Mouse (Mus musculus) macrophage (primary cell): Measurements from ENCODE around the gene Olfr558. TPM values are rescaled to one million over a fixed set of nuclear protein-coding genes. Genes with fewer than 3 reads are reported as not detected.

Source experiments
- H3K27ac ChIP-seq: fragments of 350-480 bp; formaldehyde crosslinking; 2 replicates; pipeline ENCODE4 v1.9.0; 2021
- H3K36me3 ChIP-seq: fragments of 350-480 bp; formaldehyde crosslinking; 2 replicates; pipeline ENCODE4 v1.9.0; 2021; ENCODE audit errors: inconsistent target
- H3K4me3 ChIP-seq: fragments of 350-480 bp; formaldehyde crosslinking; 2 replicates; pipeline ENCODE4 v1.9.0; 2021; ENCODE audit errors: inconsistent target
- H3K79me2 ChIP-seq: fragments of 350-480 bp; formaldehyde crosslinking; 2 replicates; pipeline ENCODE4 v1.9.0; 2021; ENCODE audit errors: inconsistent target
- WGBS: methylation state at CpG from one replicate; pipeline ENCODE4 v1.1.7; 2026; ENCODE audit warnings: inconsistent platforms; ENCODE audit not compliant: missing documents; 5-methylcytosine and 5-hydroxymethylcytosine counted together
- polyA plus RNA-seq: library from polyadenylated mRNA; stranded (reverse); fragments of 250-400 nt; gene quantifications from 3 replicates; pipeline ENCODE4 v1.2.4, GENCODE M21; 2018; ENCODE audit warnings: inconsistent platforms
- total RNA-seq, 78 experiments: library from RNA; depleted of rRNA; stranded (reverse); fragments of 250-400 nt; gene quantifications; 1 replicate in 9 of 78; 2 replicates in 24 of 78; 3 replicates in 43 of 78; 4 replicates in 2 of 78; pipeline ENCODE4 v1.2.4; 2018; ENCODE audit warnings: inconsistent platforms in 56 of 78

Gene Olfr558
- not detected for total RNA-seq (2018; cell fraction: chromatin; rRNA removed)
- not detected for total RNA-seq (2018; cell fraction: cytosol; rRNA removed)
- total RNA-seq (2018; cell fraction: nucleus; rRNA removed), result not detected
- not detected in 3 replicates for polyA plus RNA-seq

DNA sequence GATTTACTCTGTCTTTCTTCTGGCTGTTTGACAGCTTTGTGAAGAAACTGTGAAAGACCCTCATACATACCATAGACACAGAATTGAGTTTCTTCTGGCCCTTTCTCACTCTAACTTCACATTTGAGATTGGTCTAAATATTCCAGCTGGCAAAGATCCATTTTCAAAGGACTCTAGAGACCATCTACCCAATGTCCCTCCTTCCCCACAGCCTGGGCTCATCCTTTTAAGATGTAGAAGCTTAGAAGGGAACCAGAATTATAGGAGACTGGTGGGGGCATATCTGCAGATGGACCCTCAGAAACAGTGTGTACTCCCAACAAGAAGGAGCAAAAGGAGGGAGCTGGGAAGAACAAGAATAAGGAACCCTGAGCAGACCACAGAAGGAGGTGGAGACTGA, at the start of gene Olfr558:
Olfr558 (plus strand) TSS at position 301 of the 400 bp plus-strand sequence.
- H3K79me2 ChIP-seq, result no peaks in the 10 kb centered on the region

DNA sequence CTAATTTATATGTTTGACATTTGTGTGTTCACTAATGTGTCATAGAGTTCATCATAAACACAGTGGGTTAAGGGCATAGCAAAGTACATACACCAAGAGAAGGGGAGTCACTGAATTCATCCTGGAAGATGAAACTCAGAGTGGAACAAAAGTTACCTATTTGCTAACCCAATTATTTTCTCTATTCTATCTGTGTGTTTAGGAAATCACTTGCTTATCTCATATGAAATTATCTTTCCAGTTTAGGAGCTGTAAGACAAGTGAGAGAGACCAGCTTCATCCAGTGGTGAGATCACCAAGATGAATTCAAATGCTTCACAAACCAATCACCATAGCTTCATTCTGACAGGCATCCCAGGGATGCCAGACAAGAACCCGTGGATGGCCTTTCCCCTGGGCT, 43.5 kb upstream of the Olfr558 start, which contains the start of gene Olfr555:
Olfr555 (plus strand) TSS at position 301 of the 400 bp plus-strand sequence.
- WGBS, result 84% methylated on average over 1 of the region's 1 CpGs
- no peaks in the 10 kb centered on the region for H3K79me2 ChIP-seq
- no peak within 1 kb of the TSS for H3K27ac ChIP-seq
- no peak within 1 kb of the TSS for H3K4me3 ChIP-seq
- H3K36me3 ChIP-seq, result no peaks in the 10 kb centered on the region

More for the DNA sequence above, at the start of gene Olfr558:
- Histone ChIP-seq H3K4me3 (no peak within 1 kb of the TSS), H3K27ac (no peak within 1 kb of the TSS), H3K36me3 (no peaks in the 10 kb centered on the region)

GRCm38 (mm10) chr7:102664599-102664998, 37.4 kb upstream of the Olfr558 start, which contains the start of gene Olfr556:
Gene Olfr556 (plus strand): TSS chr7:102664899.
- WGBS, result 84% methylated on average over 3 of the region's 3 CpGs
- no peak within 1 kb of the TSS for H3K4me3 ChIP-seq
- H3K79me2 ChIP-seq, result no peaks in the 10 kb centered on the region
- H3K36me3 ChIP-seq, result no peaks in the 10 kb centered on the region
- H3K27ac ChIP-seq, result no peak within 1 kb of the TSS

DNA sequence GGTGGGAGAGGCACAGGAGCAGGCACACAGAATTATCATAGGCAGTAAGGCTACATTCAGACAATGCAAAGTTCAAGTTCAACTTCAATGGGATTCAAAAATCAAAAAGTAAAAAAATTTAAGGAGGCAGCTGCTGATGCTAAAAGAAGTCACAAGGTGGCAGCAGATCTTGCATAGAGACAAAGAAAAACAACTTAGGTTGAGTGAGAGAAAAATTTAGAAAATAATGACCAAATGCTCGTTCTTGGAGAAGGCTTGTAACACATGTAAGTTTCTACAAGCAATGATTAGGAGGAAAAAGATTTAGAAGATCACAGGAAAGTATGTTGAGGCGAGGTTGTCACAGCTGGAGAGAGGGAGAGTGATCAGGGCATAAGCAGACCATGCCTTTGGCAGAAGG, 36.6 kb upstream of the Olfr558 start:
- no peak overlapping the region for H3K4me3 ChIP-seq
- whole genome bisulfite sequencing, result 28% methylated on average over 2 of the region's 2 CpGs
- no peaks in the 10 kb centered on the region for H3K79me2 ChIP-seq
- no peaks in the 10 kb centered on the region for H3K36me3 ChIP-seq
- H3K27ac ChIP-seq, result no peak overlapping the region

DNA sequence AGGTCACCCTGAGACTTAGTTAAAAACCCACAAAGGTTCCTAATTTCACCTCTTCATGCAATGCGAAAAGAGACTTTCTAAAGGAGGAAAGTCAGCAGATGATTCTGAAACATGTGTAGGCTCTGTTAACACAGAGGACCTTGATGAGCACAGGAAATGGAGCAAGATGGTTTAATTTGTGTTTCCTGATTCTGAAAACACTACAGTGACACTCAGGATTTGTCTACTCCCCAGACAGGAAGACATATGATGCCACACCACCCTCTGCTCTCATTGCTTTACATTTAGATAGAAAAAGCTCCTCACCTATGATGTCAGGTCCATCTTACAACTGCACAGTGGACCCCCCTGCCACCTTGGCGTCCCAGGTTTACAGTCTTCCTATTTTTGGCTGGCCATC, 25.8 kb upstream of the Olfr558 start:
- no peak overlapping the region for H3K27ac ChIP-seq
- no peaks in the 10 kb centered on the region for H3K36me3 ChIP-seq
- H3K79me2 ChIP-seq, result no peaks in the 10 kb centered on the region
- WGBS, result 60% methylated on average over 2 of the region's 2 CpGs
- no peak overlapping the region for H3K4me3 ChIP-seq

GRCm38 (mm10) chr7:102681916-102682315, 20.1 kb upstream of the Olfr558 start:
- 87% methylated on average over 1 of the region's 1 CpGs for WGBS
- Histone ChIP-seq H3K79me2 (no peaks in the 10 kb centered on the region), H3K4me3 (no peak overlapping the region), H3K27ac (no peak overlapping the region), H3K36me3 (no peaks in the 10 kb centered on the region)

- 1% methylated on average over 31 of the region's 40 CpGs for WGBS
- H3K36me3 ChIP-seq, result no peaks in the 10 kb centered on the region
- H3K79me2 ChIP-seq, result no peaks in the 10 kb centered on the region
- peak within 1 kb of the TSS; percentile 17; the same call in 1 of the 2 replicates for H3K27ac ChIP-seq
- H3K4me3 ChIP-seq, result peak within 1 kb of the TSS; percentile 59
These were observed 15.0 kb upstream of the Olfr558 start, which contains the start of gene Trim68 for GRCm38 (mm10) chr7:102686944-102687501. Gene Trim68 (minus strand): TSS chr7:102687327.

GRCm38 (mm10) chr7:102695358-102696125, 6.5 kb upstream of the Olfr558 start, which contains the start of gene Olfr557:
Gene Olfr557 (plus strand): TSS chr7:102695910.
- H3K36me3 ChIP-seq, result no peaks in the 10 kb centered on the region
- WGBS, result 72% methylated on average over 5 of the region's 5 CpGs
- H3K27ac ChIP-seq, result no peak within 1 kb of the TSS
- no peaks in the 10 kb centered on the region for H3K79me2 ChIP-seq
- H3K4me3 ChIP-seq, result no peak within 1 kb of the TSS

DNA sequence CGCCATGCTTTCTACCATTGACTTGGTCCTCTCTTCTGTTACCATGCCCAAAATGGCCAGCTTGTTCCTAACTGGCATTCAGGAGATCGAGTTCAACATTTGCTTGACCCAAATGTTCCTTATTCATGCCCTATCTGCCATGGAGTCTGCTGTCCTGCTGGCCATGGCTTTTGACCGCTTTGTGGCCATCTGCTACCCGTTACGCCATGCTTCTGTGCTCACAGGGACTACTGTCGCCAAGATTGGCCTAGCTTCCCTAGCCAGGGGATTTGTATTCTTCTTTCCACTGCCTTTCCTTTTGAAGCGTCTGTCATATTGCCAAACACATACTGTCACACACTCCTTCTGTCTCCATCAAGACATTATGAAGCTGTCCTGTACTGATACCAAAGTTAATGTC, 3.6 kb upstream of the Olfr558 start:
- 94% methylated on average over 7 of the region's 7 CpGs for WGBS

DNA sequence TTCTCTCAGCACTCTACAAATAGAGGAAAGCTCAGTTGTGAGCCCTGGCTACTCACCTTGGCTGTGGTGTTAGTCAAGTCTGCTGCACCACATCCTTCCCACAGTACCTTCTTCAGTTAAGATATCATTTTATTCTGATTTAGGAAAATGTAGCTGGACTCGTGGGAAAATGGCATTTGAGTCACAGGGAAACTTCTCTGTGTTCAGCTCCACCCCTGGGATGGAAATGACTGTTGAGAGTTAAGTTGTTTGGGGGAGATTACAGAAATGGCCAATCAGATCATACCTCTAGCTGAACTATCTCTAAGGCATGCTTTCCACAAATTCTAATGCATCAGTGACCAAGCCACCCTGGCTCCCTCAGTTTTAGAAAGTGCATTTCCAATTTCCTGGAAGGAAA, 17.0 kb downstream of the Olfr558 start, which contains the start of gene Olfr33:
Olfr33 (minus strand) TSS at position 101 of the 400 bp plus-strand sequence.
- no peaks in the 10 kb centered on the region for H3K36me3 ChIP-seq
- 45% methylated on average over 1 of the region's 1 CpGs for WGBS

More for the DNA sequence above, 3.6 kb upstream of the Olfr558 start:
- Histone ChIP-seq H3K36me3 (no peaks in the 10 kb centered on the region), H3K27ac (no peak overlapping the region), H3K4me3 (no peak overlapping the region), H3K79me2 (no peaks in the 10 kb centered on the region)

DNA sequence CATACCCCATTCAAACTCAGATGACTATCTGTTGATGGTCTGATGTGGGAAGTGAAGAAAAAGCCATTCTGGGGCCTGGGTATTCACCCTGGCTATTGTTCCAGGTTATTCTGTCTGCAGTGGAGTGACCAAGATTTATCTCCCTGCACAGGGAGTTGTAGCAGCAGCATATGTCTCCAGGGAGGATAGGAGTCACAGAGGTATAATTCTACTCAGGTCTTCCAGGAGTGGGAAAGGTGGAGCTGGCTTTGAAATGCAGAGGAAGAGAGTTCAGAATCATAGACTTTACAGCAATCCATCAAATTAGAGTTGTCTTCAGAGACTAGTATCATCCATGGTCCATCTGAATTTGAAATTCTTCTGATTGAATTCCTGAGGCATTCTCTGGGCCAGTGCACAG, 25.4 kb downstream of the Olfr558 start, which contains the start of gene Olfr559:
Olfr559 (minus strand) TSS at position 101 of the 400 bp plus-strand sequence.
- Histone ChIP-seq H3K27ac (no peak within 1 kb of the TSS), H3K36me3 (no peaks in the 10 kb centered on the region), H3K79me2 (no peaks in the 10 kb centered on the region), H3K4me3 (no peak within 1 kb of the TSS)

More for the DNA sequence above, 17.0 kb downstream of the Olfr558 start, which contains the start of gene Olfr33:
- no peak within 1 kb of the TSS for H3K27ac ChIP-seq
- H3K4me3 ChIP-seq, result no peak within 1 kb of the TSS
- H3K79me2 ChIP-seq, result no peaks in the 10 kb centered on the region

- WGBS, result 58% methylated on average over 1 of the region's 1 CpGs
- Histone ChIP-seq H3K36me3 (no peaks in the 10 kb centered on the region), H3K79me2 (no peaks in the 10 kb centered on the region), H3K27ac (no peak overlapping the region), H3K4me3 (no peak overlapping the region)
These were observed 31.8 kb downstream of the Olfr558 start for GRCm38 (mm10) chr7:102733793-102734192.

- H3K79me2 ChIP-seq, result no peaks in the 10 kb centered on the region
- no peak overlapping the region for H3K4me3 ChIP-seq
- WGBS, result 47% methylated on average over 2 of the region's 2 CpGs
- H3K36me3 ChIP-seq, result no peaks in the 10 kb centered on the region
- no peak overlapping the region for H3K27ac ChIP-seq
These were observed 35.7 kb downstream of the Olfr558 start for GRCm38 (mm10) chr7:102737705-102738104.

DNA sequence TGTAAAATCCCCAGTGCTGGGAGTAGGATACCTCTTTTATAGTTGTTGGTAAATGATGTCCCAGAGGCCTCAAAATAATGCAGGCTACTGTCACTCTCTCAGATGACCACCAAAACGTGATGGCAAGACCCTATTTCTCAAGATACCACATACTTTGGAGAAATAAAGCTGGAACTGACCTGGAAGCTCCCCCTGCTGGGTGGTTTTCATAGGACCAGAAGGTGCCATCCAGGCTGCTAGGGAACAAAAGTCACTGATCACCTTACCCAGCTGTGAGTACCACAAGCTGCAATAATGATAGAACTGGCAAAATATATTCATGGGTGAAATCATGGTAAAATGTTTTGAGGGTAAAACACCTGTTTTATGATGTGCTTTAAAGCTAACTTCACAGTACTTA, 50.1 kb downstream of the Olfr558 start:
- Histone ChIP-seq H3K4me3 (no peak overlapping the region), H3K27ac (no peak overlapping the region), H3K36me3 (no peaks in the 10 kb centered on the region), H3K79me2 (no peaks in the 10 kb centered on the region)
- WGBS, result 0% methylated on average over 1 of the region's 1 CpGs

- no peak within 1 kb of the TSS for H3K4me3 ChIP-seq
- WGBS, result 84% methylated on average over 4 of the region's 4 CpGs
- H3K79me2 ChIP-seq, result no peaks in the 10 kb centered on the region
- no peaks in the 10 kb centered on the region for H3K36me3 ChIP-seq
- no peak within 1 kb of the TSS for H3K27ac ChIP-seq
These were observed 57.3 kb downstream of the Olfr558 start, which contains the start of the genes Olfr560 and Olfr78 for GRCm38 (mm10) chr7:102759266-102759665. Gene Olfr560 (minus strand): TSS chr7:102759366. Gene Olfr78 (minus strand): TSS chr7:102759471.
